Mouse (Mus musculus) cortical plate, adult 2 months (tissue): ENCODE results near the gene Kl. TPM values are rescaled to one million over a fixed set of nuclear protein-coding genes. Genes with fewer than 3 reads are reported as not detected.

Experiments used
- H3K27ac ChIP-seq: fragments of 200-500 bp; 2 replicates; pipeline ENCODE4 v1.5.1; 2012; ENCODE audit warnings: low read length, control low read depth, inconsistent platforms; ENCODE audit not compliant: insufficient read depth
- H3K4me1 ChIP-seq: fragments of 200-500 bp; 2 replicates; pipeline ENCODE4 v1.6.1; 2011; ENCODE audit warnings: low read length; ENCODE audit not compliant: control insufficient read depth, insufficient read depth
- H3K4me3 ChIP-seq: fragments of 200-500 bp; 2 replicates; pipeline ENCODE4 v1.5.1; 2011; ENCODE audit warnings: mild to moderate bottlenecking, low read length, control low read depth; ENCODE audit not compliant: insufficient read depth
- CTCF ChIP-seq: fragments of 200-500 bp; IDR thresholded peaks from 2 replicates; pipeline ENCODE4 v1.5.1; 2011; ENCODE audit warnings: mild to moderate bottlenecking, control low read depth, low read length; ENCODE audit not compliant: insufficient read depth; ENCODE audit errors: extremely low read depth
- POLR2A ChIP-seq: fragments of 200-500 bp; IDR thresholded peaks from 2 replicates; pipeline ENCODE4 v1.6.1; 2011; ENCODE audit warnings: mild to moderate bottlenecking, low read length, control low read depth; ENCODE audit not compliant: insufficient read depth; ENCODE audit errors: extremely low read depth
- polyA plus RNA-seq: library from polyadenylated mRNA; depleted of rRNA; stranded (reverse); fragments of >200 nt; gene quantifications from 2 replicates; pipeline ENCODE4 v1.2.3, GENCODE M21; 2012

Gene Kl
- polyA plus RNA-seq, 1 experiment, result 1.0 TPM

DNA sequence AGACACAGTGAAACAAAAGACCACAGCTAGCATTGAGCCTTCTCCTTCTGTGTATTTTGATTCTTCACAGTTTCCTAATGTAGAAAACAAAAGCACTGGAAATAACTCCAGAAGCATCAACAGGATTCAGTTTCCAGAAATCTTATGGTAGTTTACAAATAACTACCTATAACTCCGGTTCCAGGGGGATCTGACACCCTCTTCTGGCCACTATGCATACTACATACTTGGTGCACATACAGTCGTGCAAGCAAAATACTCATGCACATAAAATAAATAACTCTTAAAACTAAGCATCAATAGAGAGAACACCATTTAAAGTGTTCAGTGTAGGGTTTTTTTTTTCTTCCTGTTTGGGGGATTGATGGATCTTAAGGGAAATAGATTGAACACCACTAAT is 23.0 kb upstream of the Kl start:
- H3K4me3 ChIP-seq, result no peak overlapping the region
- TF ChIP-seq POLR2A, result no peak
- TF ChIP-seq CTCF, result no peak
- no peak overlapping the region for H3K27ac ChIP-seq
- no peaks in the 10 kb centered on the region for H3K4me1 ChIP-seq

DNA sequence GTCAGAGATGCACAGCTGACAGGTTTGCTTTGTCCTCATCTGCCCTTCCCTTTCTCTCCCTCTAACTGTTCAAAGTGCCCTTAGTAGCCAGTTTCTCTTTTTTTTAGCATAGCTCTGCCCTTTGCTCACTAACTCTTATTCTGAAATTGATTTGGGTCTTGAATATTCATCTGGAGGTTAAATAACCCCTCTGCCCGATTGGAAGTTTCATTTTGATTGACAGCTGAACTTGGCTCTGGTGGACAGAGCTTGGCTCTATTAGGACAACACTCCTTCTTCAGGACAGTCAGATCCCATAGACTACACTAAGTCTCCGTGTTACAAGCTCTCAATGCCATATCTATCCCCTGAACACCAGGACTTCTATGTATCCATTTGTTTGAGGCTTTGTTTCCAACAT is 19.8 kb upstream of the Kl start:
- Histone ChIP-seq H3K4me3 (no peak overlapping the region), H3K4me1 (no peaks in the 10 kb centered on the region), H3K27ac (no peak overlapping the region)
- TF ChIP-seq POLR2A (no peak), CTCF (no peak)

DNA sequence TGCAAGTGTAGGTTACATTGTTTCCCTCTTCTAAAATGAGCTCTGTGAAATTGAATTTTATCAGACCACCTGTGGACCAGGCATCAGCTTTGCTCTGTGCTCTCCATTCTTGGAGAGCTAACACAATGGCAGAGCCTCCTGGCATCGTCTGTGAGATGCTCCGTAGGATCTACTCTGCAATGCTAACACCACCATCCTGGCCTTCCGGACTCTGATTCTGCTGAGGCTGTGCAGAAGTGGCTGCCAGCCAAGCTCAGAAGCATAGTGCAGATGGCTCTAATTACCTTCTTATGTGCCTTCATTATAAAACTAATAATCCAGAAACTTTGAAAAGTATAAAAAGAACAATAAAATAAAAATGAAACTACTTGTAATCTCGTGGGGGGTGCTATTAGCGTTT is 16.2 kb upstream of the Kl start:
- no peak overlapping the region for H3K4me3 ChIP-seq
- H3K4me1 ChIP-seq, result no peaks in the 10 kb centered on the region
- TF ChIP-seq POLR2A, result no peak
- TF ChIP-seq CTCF, result no peak
- no peak overlapping the region for H3K27ac ChIP-seq

DNA sequence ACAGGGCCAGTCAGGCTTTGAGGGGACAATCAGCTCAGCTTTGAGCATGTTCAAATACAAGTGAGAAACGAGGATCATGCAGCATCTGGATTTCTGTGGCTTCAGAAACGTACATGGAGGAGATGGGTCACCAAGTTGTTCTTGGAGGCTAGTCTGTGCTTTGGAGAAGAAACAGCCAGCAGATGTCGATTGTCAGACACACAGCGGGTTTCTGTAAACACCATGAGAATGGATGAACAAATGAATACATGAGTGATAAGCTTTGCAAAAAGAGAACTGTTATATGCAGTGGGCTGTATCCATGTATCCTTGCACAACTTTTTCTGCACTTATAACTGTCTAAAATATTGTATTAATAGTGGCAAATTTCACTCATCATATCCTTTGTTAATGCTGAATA is 15.6 kb upstream of the Kl start:
- TF ChIP-seq CTCF (no peak), POLR2A (no peak)
- Histone ChIP-seq H3K4me3 (no peak overlapping the region), H3K4me1 (no peaks in the 10 kb centered on the region), H3K27ac (no peak overlapping the region)

DNA sequence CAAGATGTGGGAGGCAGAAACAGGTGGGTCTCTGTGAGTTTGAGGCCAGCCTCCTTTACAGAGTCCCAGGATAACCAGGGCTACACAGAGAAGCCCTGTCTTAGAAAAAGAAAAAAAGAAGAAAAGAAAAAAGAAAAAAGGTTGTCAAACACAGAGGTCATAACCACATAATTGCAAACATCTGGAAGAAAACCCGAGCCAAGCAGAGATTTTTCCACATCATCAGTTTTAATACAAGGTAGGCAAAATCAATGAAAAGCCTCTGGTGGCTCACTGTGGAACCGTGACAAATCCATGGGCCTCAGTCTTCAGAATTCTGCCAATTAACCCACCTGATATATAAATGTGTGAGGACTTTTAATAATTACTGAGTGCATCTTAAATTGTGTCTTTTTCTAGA is 14.9 kb upstream of the Kl start:
- no peak for TF ChIP-seq POLR2A
- TF ChIP-seq CTCF, result no peak
- no peaks in the 10 kb centered on the region for H3K4me1 ChIP-seq
- no peak overlapping the region for H3K27ac ChIP-seq
- H3K4me3 ChIP-seq, result no peak overlapping the region

DNA sequence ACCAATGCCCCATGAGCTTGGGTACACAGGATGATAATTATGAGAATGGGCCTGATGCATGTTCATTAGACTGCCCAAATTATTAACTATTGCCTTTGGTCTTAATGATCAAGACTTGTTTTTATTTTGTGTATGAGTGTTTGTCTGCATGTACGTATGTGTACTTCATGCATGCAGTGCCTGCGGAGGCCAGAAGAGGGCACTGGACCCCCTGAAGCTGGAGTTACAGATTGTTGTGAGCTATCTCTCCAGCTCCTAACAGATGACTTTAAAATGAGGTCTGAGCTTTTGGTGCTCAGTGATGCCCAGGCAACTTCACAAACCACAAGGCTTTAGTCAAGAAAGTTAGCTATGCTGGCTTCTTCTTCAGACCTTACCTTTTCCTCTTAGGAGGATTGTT is 6.8 kb upstream of the Kl start:
- no peak for TF ChIP-seq POLR2A
- no peak for TF ChIP-seq CTCF
- no peak overlapping the region for H3K4me3 ChIP-seq
- H3K4me1 ChIP-seq, result no peaks in the 10 kb centered on the region
- H3K27ac ChIP-seq, result no peak overlapping the region

DNA sequence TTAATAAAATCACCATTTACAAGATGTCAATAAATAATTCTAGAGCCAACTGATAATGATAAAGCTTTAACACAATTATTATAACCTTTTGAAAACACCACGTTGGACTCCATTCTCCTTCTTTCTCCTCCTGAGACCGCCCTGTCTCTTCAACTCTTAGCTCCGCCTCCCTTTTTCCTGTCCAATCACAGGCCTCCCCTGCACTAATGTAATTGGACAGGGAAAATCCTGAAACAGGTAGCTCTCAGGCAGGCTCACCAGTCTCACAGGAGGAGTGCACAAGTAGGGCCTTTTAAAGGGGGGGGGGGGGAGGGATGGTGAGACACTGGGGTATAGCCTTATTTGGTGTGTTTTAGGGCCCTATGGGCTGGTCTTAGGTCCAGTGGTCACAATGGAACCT is 3.3 kb upstream of the Kl start:
- no peak overlapping the region for H3K27ac ChIP-seq
- H3K4me3 ChIP-seq, result no peak overlapping the region
- TF ChIP-seq POLR2A (no peak), CTCF (no peak)
- no peaks in the 10 kb centered on the region for H3K4me1 ChIP-seq

DNA sequence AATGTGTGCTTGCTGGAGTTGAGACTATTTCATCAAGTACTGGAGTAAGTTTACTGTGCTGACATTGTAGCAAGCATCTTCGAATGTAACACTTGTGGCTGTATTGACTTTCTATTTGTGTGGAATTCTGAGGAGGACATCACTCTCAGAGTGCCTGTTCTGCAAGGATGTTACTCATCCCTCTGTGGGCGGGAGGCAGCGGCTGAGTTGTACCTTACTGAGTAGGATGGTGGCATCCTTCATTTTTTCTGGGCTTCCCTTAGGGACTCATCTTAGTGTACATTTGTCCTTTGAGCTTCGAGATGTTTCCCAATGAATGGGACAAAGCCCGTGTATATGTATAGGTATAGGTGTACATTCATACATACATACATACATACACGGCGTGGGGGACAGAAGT is 1.1 kb upstream of the Kl start:
- TF ChIP-seq POLR2A (no peak), CTCF (no peak)
- no peak overlapping the region for H3K4me3 ChIP-seq
- H3K4me1 ChIP-seq, result no peaks in the 10 kb centered on the region
- H3K27ac ChIP-seq, result no peak overlapping the region

DNA sequence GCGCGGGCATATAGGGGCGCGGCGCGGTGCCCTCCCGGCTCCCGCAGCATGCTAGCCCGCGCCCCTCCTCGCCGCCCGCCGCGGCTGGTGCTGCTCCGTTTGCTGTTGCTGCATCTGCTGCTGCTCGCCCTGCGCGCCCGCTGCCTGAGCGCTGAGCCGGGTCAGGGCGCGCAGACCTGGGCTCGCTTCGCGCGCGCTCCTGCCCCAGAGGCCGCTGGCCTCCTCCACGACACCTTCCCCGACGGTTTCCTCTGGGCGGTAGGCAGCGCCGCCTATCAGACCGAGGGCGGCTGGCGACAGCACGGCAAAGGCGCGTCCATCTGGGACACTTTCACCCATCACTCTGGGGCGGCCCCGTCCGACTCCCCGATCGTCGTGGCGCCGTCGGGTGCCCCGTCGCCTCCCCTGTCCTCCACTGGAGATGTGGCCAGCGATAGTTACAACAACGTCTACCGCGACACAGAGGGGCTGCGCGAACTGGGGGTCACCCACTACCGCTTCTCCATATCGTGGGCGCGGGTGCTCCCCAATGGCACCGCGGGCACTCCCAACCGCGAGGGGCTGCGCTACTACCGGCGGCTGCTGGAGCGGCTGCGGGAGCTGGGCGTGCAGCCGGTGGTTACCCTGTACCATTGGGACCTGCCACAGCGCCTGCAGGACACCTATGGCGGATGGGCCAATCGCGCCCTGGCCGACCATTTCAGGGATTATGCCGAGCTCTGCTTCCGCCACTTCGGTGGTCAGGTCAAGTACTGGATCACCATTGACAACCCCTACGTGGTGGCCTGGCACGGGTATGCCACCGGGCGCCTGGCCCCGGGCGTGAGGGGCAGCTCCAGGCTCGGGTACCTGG is 488 bp downstream of the Kl start:
- H3K27ac ChIP-seq, result no peak overlapping the region
- peak overlapping the region; percentile 38 for H3K4me3 ChIP-seq
- H3K4me1 ChIP-seq, result no peaks in the 10 kb centered on the region
- TF ChIP-seq POLR2A, result no peak
- 0 out of 2 replicates have a peak, but pooled peaks have one; percentile 2 for TF ChIP-seq CTCF

DNA sequence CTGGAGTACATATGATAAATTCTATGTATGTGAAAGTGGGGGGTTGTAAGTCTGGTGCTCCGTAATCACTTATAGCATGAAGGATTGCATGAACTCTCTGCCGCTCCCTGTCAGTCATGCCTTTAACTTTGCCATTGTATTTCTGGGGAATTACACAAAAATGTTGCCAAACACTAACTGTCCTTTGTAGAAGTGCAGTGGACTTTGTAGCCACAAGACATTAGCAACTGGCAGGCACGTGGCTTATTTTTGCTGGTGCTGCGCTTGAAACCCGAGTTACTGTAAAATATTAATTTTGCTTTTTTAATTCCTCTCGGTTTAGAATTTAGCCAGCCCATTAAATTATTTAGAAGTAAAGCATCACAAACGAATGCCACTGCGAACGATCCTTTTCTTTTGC is 2.4 kb downstream of the Kl start:
- H3K4me3 ChIP-seq, result no peak overlapping the region
- no peak overlapping the region for H3K27ac ChIP-seq
- no peaks in the 10 kb centered on the region for H3K4me1 ChIP-seq
- TF ChIP-seq POLR2A (no peak), CTCF (no peak)
